Mouse (Mus musculus): ENCODE data around the gene Alpl.

- TF ChIP-seq CTCF (IDR thresholded peaks at IDR 0.05; ENCODE audit: low read depth, low read length) (no peak), POLR2A (IDR thresholded peaks at IDR 0.05; ENCODE audit: extremely low read depth, insufficient read depth, low read length) (no peak)
These were observed 12.5 kb downstream of the Alpl start for GRCm38 (mm10) chr4:137783541-137784191.
